Mouse (Mus musculus) liver, embryonic 14.5 days (tissue): ENCODE results near the gene Gjc1.

ENCODE experiments used
- CTCF ChIP-seq: IDR thresholded peaks from 2 replicates; pipeline ENCODE4 v1.5.1; 2016; ENCODE audit warnings: antibody characterized with exemption, low read depth, control low read depth
- EP300 ChIP-seq: IDR thresholded peaks from 2 replicates; pipeline ENCODE4 v1.6.1; 2016; ENCODE audit warnings: antibody characterized with exemption, low read depth

- TF ChIP-seq CTCF (no peak), EP300 (no peak)
Observed at GRCm38 (mm10) chr11:102855941-102856340, 36.4 kb upstream of the Gjc1 start.
